Mouse (Mus musculus) intestine, embryonic 16.5 days (tissue): ENCODE results near the gene Col11a2. TPM values are rescaled to one million over a fixed set of nuclear protein-coding genes. Genes with fewer than 3 reads are reported as not detected.

Experiments used
- ATAC-seq: fragments of 200-750 bp; cut with Nextera tagmentation; 2 replicates; pipeline ENCODE4 v1.8.0; 2017; ENCODE audit warnings: moderate TSS enrichment, moderate library complexity
- H3K27ac ChIP-seq: fragments of 300-500 bp; sonication (generic); 2 replicates; pipeline ENCODE4 v1.5.1; 2014; ENCODE audit warnings: mild to moderate bottlenecking, low read length
- H3K27me3 ChIP-seq: fragments of 300-500 bp; sonication (generic); replicated peaks from 2 replicates; pipeline ENCODE4 v1.6.1; 2014; ENCODE audit warnings: low read length, control low read depth, mixed read lengths; ENCODE audit not compliant: control insufficient read depth, insufficient read depth
- H3K36me3 ChIP-seq: fragments of 300-500 bp; sonication (generic); 2 replicates; pipeline ENCODE4 v1.6.1; 2014; ENCODE audit warnings: low read length, control low read depth; ENCODE audit not compliant: control insufficient read depth, insufficient read depth
- H3K4me1 ChIP-seq: fragments of 300-500 bp; sonication (generic); 2 replicates; pipeline ENCODE4 v1.6.1; 2014; ENCODE audit warnings: low read length, control low read depth, mixed read lengths; ENCODE audit not compliant: control insufficient read depth, insufficient read depth
- H3K4me2 ChIP-seq: fragments of 300-500 bp; sonication (generic); 2 replicates; pipeline ENCODE4 v1.6.1; 2014; ENCODE audit warnings: low read depth, low read length, control low read depth
- H3K4me3 ChIP-seq: fragments of 300-500 bp; sonication (generic); 2 replicates; pipeline ENCODE4 v1.5.1; 2014; ENCODE audit warnings: mild to moderate bottlenecking, low read length
- H3K9ac ChIP-seq: fragments of 300-500 bp; sonication (generic); 2 replicates; pipeline ENCODE4 v1.6.1; 2014; ENCODE audit warnings: low read depth, low read length
- H3K9me3 ChIP-seq: fragments of 300-500 bp; sonication (generic); 2 replicates; pipeline ENCODE4 v1.6.1; 2016; ENCODE audit warnings: low read length, control low read depth; ENCODE audit not compliant: control insufficient read depth
- WGBS: fragments of 180-500 bp; shearing (Covaris S2); extraction: QIAGEN DNeasy Blood & Tissue Kit; methylation state at CpG from one replicate; pipeline ENCODE4 v1.1.7; 2014; 5-methylcytosine and 5-hydroxymethylcytosine counted together
- polyA plus RNA-seq: library from polyadenylated mRNA; unstranded; fragments of >200 nt; fragmentation: Nextera tagmentation; extraction: Ambion mirVana; gene quantifications from 2 replicates; pipeline ENCODE4 v1.2.1, GENCODE M21; 2015

The Col11a2 gene
- polyA plus RNA-seq, 1 experiment from 2014 or later = 0.20 TPM

DNA sequence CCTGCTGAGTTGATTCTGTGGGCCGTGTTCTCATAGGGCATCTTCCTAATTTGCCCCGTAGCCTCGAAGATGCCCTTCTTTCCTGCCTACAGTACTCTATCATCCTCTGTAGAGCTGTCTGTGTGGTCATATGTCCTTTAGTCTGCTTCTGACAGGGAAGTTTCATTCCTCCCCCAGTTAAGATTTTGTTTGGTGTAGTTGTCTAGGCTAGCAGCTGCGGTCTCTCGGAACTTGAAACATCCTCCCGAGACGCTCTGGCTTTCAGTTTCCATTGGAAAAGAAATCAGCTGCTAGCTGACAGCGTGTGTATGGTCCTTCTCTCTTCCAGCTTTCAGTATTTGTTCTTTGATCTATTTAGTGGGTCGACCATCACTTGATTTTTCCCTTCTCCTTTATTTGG is 65.6 kb downstream of the Col11a2 start:
- no peak for ATAC-seq
- 80% methylated on average over 9 of the region's 9 CpGs for WGBS
- H3K4me3 ChIP-seq = no peak overlapping the region

DNA sequence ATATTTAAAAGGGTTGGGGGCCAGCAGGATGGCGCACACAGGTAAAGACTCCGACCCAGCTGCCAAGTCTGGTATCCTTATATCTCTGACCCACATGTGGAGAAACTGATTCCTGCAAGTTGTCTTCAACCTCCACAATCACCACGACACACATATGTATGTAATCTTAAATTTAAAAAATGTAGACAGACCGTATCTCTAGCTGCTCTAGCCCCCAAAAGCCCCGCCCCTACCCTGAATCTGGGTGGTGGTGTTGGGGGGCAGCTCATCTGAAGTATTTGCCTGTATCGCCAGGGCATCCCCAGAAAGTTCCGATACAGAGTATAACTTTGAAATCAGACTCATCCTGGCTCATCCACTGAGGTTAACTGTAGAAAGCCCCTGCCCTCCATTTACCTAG is 67.3 kb downstream of the Col11a2 start:
- Histone ChIP-seq H3K4me2 (no peak overlapping the region), H3K27me3 (no peaks in the 10 kb centered on the region), H3K9me3 (no peaks in the 10 kb centered on the region), H3K4me3 (no peak overlapping the region), H3K4me1 (no peaks in the 10 kb centered on the region), H3K27ac (no peak overlapping the region), H3K36me3 (peaks cover 3% of the 10 kb centered on the region), H3K9ac (no peak overlapping the region)
- WGBS = 84% methylated on average over 7 of the region's 7 CpGs
- no peak for ATAC-seq

More for the DNA sequence above, 65.6 kb downstream of the Col11a2 start:
- H3K4me1 ChIP-seq = peaks cover 1% of the 10 kb centered on the region; the same call in 1 of the 2 replicates
- H3K9me3 ChIP-seq = no peaks in the 10 kb centered on the region
- H3K27me3 ChIP-seq = no peaks in the 10 kb centered on the region
- no peak overlapping the region for H3K4me2 ChIP-seq
- H3K27ac ChIP-seq = no peak overlapping the region
- H3K36me3 ChIP-seq = no peaks in the 10 kb centered on the region
- H3K9ac ChIP-seq = no peak overlapping the region

DNA sequence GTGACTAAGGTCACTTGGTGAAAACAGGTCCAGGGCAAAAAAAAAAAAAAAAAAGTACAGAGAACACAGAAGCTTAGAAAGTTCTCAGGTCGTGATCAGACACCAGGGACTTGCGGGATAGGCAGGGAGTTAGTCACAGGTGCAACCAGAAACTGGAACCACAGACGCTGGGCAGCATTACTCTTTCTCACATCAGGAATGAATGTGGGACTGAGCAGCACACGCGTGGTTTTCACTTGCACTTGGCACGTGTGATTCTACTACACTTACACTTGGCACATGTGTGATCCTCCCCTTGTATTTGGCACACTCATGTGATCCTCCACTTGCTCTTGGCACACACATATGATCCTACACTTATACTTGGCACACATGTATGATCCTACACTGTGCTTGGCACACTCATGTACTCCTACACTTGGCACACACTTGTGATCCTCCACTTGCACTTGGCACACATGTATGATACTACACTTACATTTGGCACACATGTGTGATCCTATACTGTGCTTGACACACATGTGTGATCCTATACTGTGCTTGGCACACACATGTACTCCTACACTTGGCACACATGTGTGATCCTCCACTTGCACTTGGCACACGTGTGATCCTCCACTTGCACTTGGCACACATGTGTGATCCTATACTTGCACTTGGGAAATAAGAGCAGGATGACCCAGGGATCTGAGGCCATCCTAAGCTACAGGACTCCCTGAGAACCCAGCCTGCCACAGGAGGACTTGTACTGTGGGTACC is 68.1 kb downstream of the Col11a2 start:
- no peak for ATAC-seq

DNA sequence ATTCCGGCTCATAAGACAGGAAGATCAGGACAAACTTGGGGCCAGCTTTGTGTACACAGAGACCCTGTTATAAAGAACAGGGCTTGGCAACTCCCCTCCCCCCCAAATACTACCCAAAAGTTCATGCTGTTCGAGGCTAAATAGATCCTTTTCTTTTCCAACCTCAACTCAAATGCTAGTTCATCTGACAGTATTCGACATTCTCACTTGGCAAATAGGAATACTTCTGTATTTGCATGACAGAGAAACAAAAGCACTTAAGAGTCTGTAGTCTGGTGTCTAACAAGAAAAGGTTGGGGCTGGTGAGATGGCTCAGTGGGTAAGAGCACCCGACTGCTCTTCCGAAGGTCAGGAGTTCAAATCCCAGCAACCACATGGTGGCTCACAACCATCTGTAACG is 69.2 kb downstream of the Col11a2 start:
- H3K4me3 ChIP-seq = no peak overlapping the region
- H3K27ac ChIP-seq = no peak overlapping the region
- 72% methylated on average over 5 of the region's 6 CpGs for WGBS

More for the DNA sequence above, 68.1 kb downstream of the Col11a2 start:
- Histone ChIP-seq H3K4me1 (no peaks in the 10 kb centered on the region), H3K9ac (no peak overlapping the region), H3K27ac (no peak overlapping the region), H3K36me3 (peaks cover 8% of the 10 kb centered on the region), H3K9me3 (no peaks in the 10 kb centered on the region), H3K4me2 (no peak overlapping the region), H3K27me3 (no peaks in the 10 kb centered on the region), H3K4me3 (no peak overlapping the region)
- WGBS = 83% methylated on average over 7 of the region's 7 CpGs

DNA sequence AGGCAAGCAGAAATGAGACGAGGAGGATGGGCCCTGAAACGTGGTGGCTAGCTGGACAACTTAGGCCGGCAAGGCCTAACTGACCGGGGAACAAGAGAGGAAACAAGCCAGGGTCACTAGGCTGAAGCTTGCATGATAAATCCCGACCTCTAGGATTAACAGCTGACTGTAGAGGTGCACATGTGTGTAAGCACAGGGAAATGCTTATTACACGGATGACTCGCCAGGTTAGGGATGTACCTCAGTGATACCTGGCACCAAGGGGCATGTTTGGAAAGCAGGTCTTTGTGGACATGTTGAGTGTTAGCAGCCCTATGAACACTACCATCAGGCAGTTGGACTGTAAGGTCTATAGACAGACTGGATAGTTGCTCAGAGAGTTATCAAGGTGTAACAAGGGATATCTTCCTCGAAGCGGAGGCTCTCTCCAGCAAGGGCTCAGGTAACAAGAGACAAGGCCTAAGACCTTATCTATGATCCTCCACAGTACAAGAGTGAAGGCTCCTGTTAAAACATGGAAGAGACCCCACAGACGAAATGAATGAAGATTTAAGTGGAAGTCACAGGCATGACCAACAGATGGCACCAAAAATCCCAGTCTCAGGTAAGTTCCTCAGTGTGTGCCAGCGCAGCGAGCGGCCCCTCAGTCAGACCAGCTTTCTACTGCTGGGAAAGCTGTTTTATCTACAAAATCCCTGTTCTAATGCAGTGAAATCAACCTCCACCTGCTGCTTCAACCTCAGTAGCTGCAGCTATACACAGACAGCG is 70.0 kb downstream of the Col11a2 start:
- Histone ChIP-seq H3K9me3 (no peaks in the 10 kb centered on the region), H3K36me3 (peaks cover 27% of the 10 kb centered on the region), H3K9ac (no peak overlapping the region), H3K4me1 (no peaks in the 10 kb centered on the region), H3K27me3 (no peaks in the 10 kb centered on the region), H3K4me2 (no peak overlapping the region), H3K27ac (no peak overlapping the region), H3K4me3 (no peak overlapping the region)
- ATAC-seq = peak; percentile 27; the same call in 1 of the 2 replicates
- WGBS = 77% methylated on average over 14 of the region's 14 CpGs

More for the DNA sequence above, 69.2 kb downstream of the Col11a2 start:
- Histone ChIP-seq H3K4me1 (no peaks in the 10 kb centered on the region), H3K9ac (no peak overlapping the region), H3K36me3 (peaks cover 20% of the 10 kb centered on the region), H3K4me2 (no peak overlapping the region), H3K9me3 (no peaks in the 10 kb centered on the region), H3K27me3 (no peaks in the 10 kb centered on the region)
- ATAC-seq = no peak

DNA sequence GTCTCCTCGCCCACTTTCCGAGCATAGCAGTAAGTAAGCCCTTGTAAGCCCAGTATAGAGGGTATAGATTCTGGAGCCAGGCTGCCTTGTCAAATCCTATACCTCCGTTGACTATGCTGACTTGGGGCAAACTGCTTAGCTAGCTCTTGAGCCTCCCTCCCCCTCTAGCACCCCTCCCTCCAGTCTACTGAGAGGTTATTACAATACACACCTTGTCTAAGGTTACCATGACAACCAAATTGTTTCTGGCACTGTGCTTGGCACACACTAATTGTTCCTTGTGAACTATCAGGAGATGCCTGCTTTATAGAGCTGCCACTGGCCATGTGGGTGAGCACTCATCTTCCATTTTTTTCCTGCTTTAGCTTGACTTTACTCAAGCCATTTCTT is 70.6 kb downstream of the Col11a2 start:
- no peaks in the 10 kb centered on the region for H3K9me3 ChIP-seq
- H3K4me1 ChIP-seq = peaks cover 2% of the 10 kb centered on the region; the same call in 1 of the 2 replicates
- peaks cover 31% of the 10 kb centered on the region for H3K36me3 ChIP-seq
- H3K4me3 ChIP-seq = no peak overlapping the region
- no peak overlapping the region for H3K9ac ChIP-seq
- peak; percentile 47 for ATAC-seq
- 73% methylated on average over 3 of the region's 3 CpGs for WGBS
- no peaks in the 10 kb centered on the region for H3K27me3 ChIP-seq
- H3K27ac ChIP-seq = no peak overlapping the region
- no peak overlapping the region for H3K4me2 ChIP-seq

DNA sequence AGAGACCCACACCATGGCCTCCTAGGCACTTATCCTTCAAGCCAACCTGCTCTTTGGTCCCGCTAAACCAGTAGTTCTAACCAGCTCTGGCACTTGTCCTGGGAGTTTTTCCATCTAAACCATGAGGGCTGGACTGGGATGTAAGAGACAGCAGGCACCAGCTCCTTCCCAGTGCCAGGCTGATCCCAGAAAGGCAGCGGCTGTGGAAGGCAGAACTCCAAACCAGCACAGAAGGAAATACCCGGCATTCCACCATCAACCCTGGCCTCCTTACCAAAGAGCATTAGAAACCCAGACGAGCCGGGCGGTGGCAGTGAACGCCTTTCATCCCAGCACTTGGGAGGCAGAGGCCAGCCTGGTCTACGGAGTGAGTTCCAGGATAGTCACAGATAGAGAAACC is 71.1 kb downstream of the Col11a2 start:
- peaks cover 3% of the 10 kb centered on the region; the same call in 1 of the 2 replicates for H3K4me1 ChIP-seq
- H3K4me2 ChIP-seq = no peak overlapping the region
- H3K9me3 ChIP-seq = no peaks in the 10 kb centered on the region
- WGBS = 59% methylated on average over 8 of the region's 8 CpGs
- peak; percentile 26; the same call in 1 of the 2 replicates for ATAC-seq
- H3K9ac ChIP-seq = no peak overlapping the region
- no peaks in the 10 kb centered on the region for H3K27me3 ChIP-seq
- no peak overlapping the region for H3K27ac ChIP-seq
- H3K36me3 ChIP-seq = peaks cover 36% of the 10 kb centered on the region
- no peak overlapping the region for H3K4me3 ChIP-seq

DNA sequence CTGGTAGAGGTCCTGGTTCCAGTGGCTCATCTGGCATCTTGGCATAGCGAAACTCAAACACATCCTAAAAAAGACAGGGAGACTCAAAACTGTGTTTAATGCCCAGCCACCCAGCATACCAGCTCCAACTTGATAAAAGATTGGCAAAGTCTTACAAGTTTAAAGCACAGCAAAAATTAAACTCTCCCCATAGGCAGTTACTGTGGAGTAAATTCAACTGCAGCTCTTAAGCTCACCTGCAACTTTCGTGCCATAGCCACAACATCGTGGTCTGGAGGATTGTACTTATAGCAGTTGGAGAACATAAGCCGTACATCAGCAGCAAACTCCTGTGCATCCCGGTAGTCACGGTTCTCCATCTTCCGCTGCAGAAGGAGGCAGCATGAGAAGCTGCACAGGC is 74.9 kb downstream of the Col11a2 start:
- 91% methylated on average over 7 of the region's 7 CpGs for WGBS
- Histone ChIP-seq H3K9me3 (no peaks in the 10 kb centered on the region), H3K27me3 (no peaks in the 10 kb centered on the region), H3K4me3 (no peak overlapping the region), H3K27ac (no peak overlapping the region), H3K4me1 (peaks cover 19% of the 10 kb centered on the region), H3K36me3 (peaks cover 64% of the 10 kb centered on the region), H3K9ac (no peak overlapping the region), H3K4me2 (no peak overlapping the region)
- no peak for ATAC-seq
